Mouse (Mus musculus) kidney, embryonic 15.5 days (tissue): ENCODE results near the gene Olfml1. TPM values are rescaled to one million over a fixed set of nuclear protein-coding genes. Genes with fewer than 3 reads are reported as not detected.

Experiments used
- ATAC-seq: fragments of 200-750 bp; cut with Nextera tagmentation; replicated peaks from 2 replicates; pipeline ENCODE4 v1.8.0; 2017; ENCODE audit warnings: moderate TSS enrichment; ENCODE audit not compliant: low FRiP score
- H3K27ac ChIP-seq: fragments of 300-500 bp; sonication (generic); 2 replicates; pipeline ENCODE4 v1.5.1; 2015; ENCODE audit warnings: mild to moderate bottlenecking, inconsistent platforms
- H3K27me3 ChIP-seq: fragments of 300-500 bp; sonication (generic); 2 replicates; pipeline ENCODE4 v1.6.1; 2015; ENCODE audit warnings: inconsistent platforms
- H3K36me3 ChIP-seq: fragments of 300-500 bp; sonication (generic); 2 replicates; pipeline ENCODE4 v1.6.1; 2015; ENCODE audit warnings: inconsistent platforms
- H3K4me1 ChIP-seq: fragments of 300-500 bp; sonication (generic); 2 replicates; pipeline ENCODE4 v1.6.1; 2015; ENCODE audit warnings: inconsistent platforms
- H3K4me2 ChIP-seq: fragments of 300-500 bp; sonication (generic); 2 replicates; pipeline ENCODE4 v1.6.1; 2015; ENCODE audit warnings: moderate library complexity, mild to moderate bottlenecking, inconsistent platforms
- H3K4me3 ChIP-seq: fragments of 300-500 bp; sonication (generic); replicated peaks from 2 replicates; pipeline ENCODE4 v1.5.1; 2015; ENCODE audit warnings: mild to moderate bottlenecking, inconsistent platforms
- H3K9ac ChIP-seq: fragments of 300-500 bp; sonication (generic); 2 replicates; pipeline ENCODE4 v1.6.1; 2015; ENCODE audit warnings: mild to moderate bottlenecking, inconsistent platforms
- H3K9me3 ChIP-seq: fragments of 300-500 bp; sonication (generic); replicated peaks from 2 replicates; pipeline ENCODE4 v1.6.1; 2016; ENCODE audit warnings: inconsistent platforms
- WGBS: fragments of 180-500 bp; shearing (Covaris S2); methylation state at CpG from one replicate; pipeline ENCODE4 v1.1.7; 2015; ENCODE audit warnings: mixed read lengths; 5-methylcytosine and 5-hydroxymethylcytosine counted together
- polyA plus RNA-seq: library from polyadenylated mRNA; unstranded; fragments of >200 nt; fragmentation: Nextera tagmentation; extraction: Ambion mirVana; gene quantifications from 2 replicates; pipeline ENCODE4 v1.2.1, GENCODE M21; 2015

The Olfml1 gene
- polyA plus RNA-seq, 1 experiment from 2014 or later, result 26.1 TPM

- Histone ChIP-seq H3K4me2 (no peak overlapping the region), H3K27me3 (no peaks in the 10 kb centered on the region), H3K9ac (no peak overlapping the region), H3K9me3 (no peaks in the 10 kb centered on the region), H3K36me3 (no peaks in the 10 kb centered on the region), H3K27ac (no peak overlapping the region), H3K4me3 (no peak overlapping the region), H3K4me1 (no peaks in the 10 kb centered on the region)
- ATAC-seq, result no peak
- WGBS, result 90% methylated on average over 3 of the region's 3 CpGs
Measured at GRCm38 (mm10) chr7:107555906-107556305, 11.3 kb upstream of the Olfml1 start.

- Histone ChIP-seq H3K4me1 (peaks cover 13% of the 10 kb centered on the region), H3K9me3 (no peaks in the 10 kb centered on the region), H3K4me3 (no peak overlapping the region), H3K27me3 (no peaks in the 10 kb centered on the region), H3K9ac (no peak overlapping the region), H3K27ac (no peak overlapping the region), H3K36me3 (no peaks in the 10 kb centered on the region), H3K4me2 (no peak overlapping the region)
- no peak for ATAC-seq
- 74% methylated on average over 2 of the region's 2 CpGs for WGBS
Measured at GRCm38 (mm10) chr7:107560675-107561074, 6.6 kb upstream of the Olfml1 start.

- no peaks in the 10 kb centered on the region for H3K9me3 ChIP-seq
- H3K9ac ChIP-seq, result no peak overlapping the region
- no peak overlapping the region for H3K4me2 ChIP-seq
- H3K27me3 ChIP-seq, result no peaks in the 10 kb centered on the region
- H3K4me1 ChIP-seq, result peaks cover 16% of the 10 kb centered on the region
- H3K4me3 ChIP-seq, result no peak overlapping the region
- no peak overlapping the region for H3K27ac ChIP-seq
- WGBS, result 73% methylated on average over 3 of the region's 3 CpGs
- ATAC-seq, result no peak
- H3K36me3 ChIP-seq, result no peaks in the 10 kb centered on the region
Measured at GRCm38 (mm10) chr7:107561584-107561983, 5.7 kb upstream of the Olfml1 start.

- no peak overlapping the region for H3K9ac ChIP-seq
- peaks cover 27% of the 10 kb centered on the region for H3K4me1 ChIP-seq
- H3K27me3 ChIP-seq, result no peaks in the 10 kb centered on the region
- no peaks in the 10 kb centered on the region for H3K36me3 ChIP-seq
- H3K4me2 ChIP-seq, result no peak overlapping the region
- H3K9me3 ChIP-seq, result no peaks in the 10 kb centered on the region
- no peak overlapping the region for H3K4me3 ChIP-seq
- WGBS, result 11% methylated on average over 2 of the region's 2 CpGs
- H3K27ac ChIP-seq, result no peak overlapping the region
- no peak; the same call in 1 of the 2 replicates for ATAC-seq
Measured at GRCm38 (mm10) chr7:107563727-107564126, 3.5 kb upstream of the Olfml1 start.

- Histone ChIP-seq H3K9ac (peak overlapping the region; percentile 21; the same call in 1 of the 2 replicates), H3K27ac (peak overlapping the region; percentile 92), H3K9me3 (no peaks in the 10 kb centered on the region), H3K27me3 (no peaks in the 10 kb centered on the region), H3K36me3 (peaks cover 14% of the 10 kb centered on the region), H3K4me3 (peak overlapping the region; percentile 44), H3K4me1 (peaks cover 32% of the 10 kb centered on the region), H3K4me2 (peak overlapping the region; percentile 50)
- WGBS, result 27% methylated on average over 5 of the region's 5 CpGs
- no peak; the same call in 1 of the 2 replicates for ATAC-seq
Measured at GRCm38 (mm10) chr7:107567674-107568073, 428 bp downstream of the Olfml1 start.

GRCm38 (mm10) chr7:107568971-107569370 lies 1.7 kb downstream of the Olfml1 start:
- 50% methylated on average over 4 of the region's 4 CpGs for WGBS
- Histone ChIP-seq H3K4me1 (peaks cover 25% of the 10 kb centered on the region), H3K4me3 (peak overlapping the region; percentile 34), H3K9me3 (no peaks in the 10 kb centered on the region), H3K4me2 (peak overlapping the region; percentile 50), H3K36me3 (peaks cover 17% of the 10 kb centered on the region), H3K9ac (0 out of 2 replicates have a peak overlapping the region, but pooled peaks have one; percentile 14), H3K27me3 (no peaks in the 10 kb centered on the region), H3K27ac (no peak overlapping the region)
- no peak for ATAC-seq

GRCm38 (mm10) chr7:107573856-107574255 lies 6.6 kb downstream of the Olfml1 start:
- no peak overlapping the region; the same call in 1 of the 2 replicates for H3K27ac ChIP-seq
- ATAC-seq, result no peak
- no peak overlapping the region for H3K4me3 ChIP-seq
- H3K4me1 ChIP-seq, result 0 out of 2 replicates have a peak, but pooled peaks cover 4% of the 10 kb centered on the region
- H3K4me2 ChIP-seq, result no peak overlapping the region
- no peak overlapping the region for H3K9ac ChIP-seq
- no peaks in the 10 kb centered on the region for H3K27me3 ChIP-seq
- H3K9me3 ChIP-seq, result no peaks in the 10 kb centered on the region
- 86% methylated on average over 2 of the region's 2 CpGs for WGBS
- H3K36me3 ChIP-seq, result peaks cover 21% of the 10 kb centered on the region

- 71% methylated on average over 3 of the region's 3 CpGs for WGBS
- H3K36me3 ChIP-seq, result peaks cover 21% of the 10 kb centered on the region
- H3K4me2 ChIP-seq, result no peak overlapping the region
- no peak for ATAC-seq
- H3K4me1 ChIP-seq, result no peaks in the 10 kb centered on the region
- no peak overlapping the region for H3K4me3 ChIP-seq
- H3K9ac ChIP-seq, result no peak overlapping the region
- no peaks in the 10 kb centered on the region for H3K9me3 ChIP-seq
- no peaks in the 10 kb centered on the region for H3K27me3 ChIP-seq
- H3K27ac ChIP-seq, result no peak overlapping the region; the same call in 1 of the 2 replicates
Measured at GRCm38 (mm10) chr7:107574276-107574675, 7.0 kb downstream of the Olfml1 start.

- no peak for ATAC-seq
- H3K4me3 ChIP-seq, result no peak overlapping the region
- H3K4me2 ChIP-seq, result no peak overlapping the region
Measured at GRCm38 (mm10) chr7:107592641-107593040, 25.4 kb downstream of the Olfml1 start.

GRCm38 (mm10) chr7:107593904-107594303 lies 26.7 kb downstream of the Olfml1 start:
- Histone ChIP-seq H3K4me1 (peaks cover 15% of the 10 kb centered on the region), H3K36me3 (peaks cover 12% of the 10 kb centered on the region), H3K27ac (peak overlapping the region; percentile 87; the same call in 1 of the 2 replicates), H3K9ac (no peak overlapping the region), H3K4me3 (peak overlapping the region; percentile 55), H3K4me2 (peak overlapping the region; percentile 83), H3K9me3 (no peaks in the 10 kb centered on the region), H3K27me3 (no peaks in the 10 kb centered on the region)
- 32% methylated on average over 7 of the region's 7 CpGs for WGBS
- ATAC-seq, result no peak

More at GRCm38 (mm10) chr7:107592641-107593040, 25.4 kb downstream of the Olfml1 start:
- H3K4me1 ChIP-seq, result peaks cover 15% of the 10 kb centered on the region
- no peak overlapping the region for H3K9ac ChIP-seq
- 49% methylated on average over 2 of the region's 2 CpGs for WGBS
- no peaks in the 10 kb centered on the region for H3K9me3 ChIP-seq
- H3K27me3 ChIP-seq, result no peaks in the 10 kb centered on the region
- peaks cover 12% of the 10 kb centered on the region for H3K36me3 ChIP-seq
- no peak overlapping the region for H3K27ac ChIP-seq

- H3K9ac ChIP-seq, result peak overlapping the region; percentile 48
- H3K36me3 ChIP-seq, result peaks cover 12% of the 10 kb centered on the region
- H3K9me3 ChIP-seq, result no peaks in the 10 kb centered on the region
- H3K4me1 ChIP-seq, result peaks cover 15% of the 10 kb centered on the region
- WGBS, result under 1% methylated on average over 16 of the region's 16 CpGs
- H3K27ac ChIP-seq, result peak overlapping the region; percentile 87
- H3K4me2 ChIP-seq, result peak overlapping the region; percentile 83
- ATAC-seq, result peak; percentile 57
- no peaks in the 10 kb centered on the region for H3K27me3 ChIP-seq
- peak overlapping the region; percentile 55 for H3K4me3 ChIP-seq
Measured at GRCm38 (mm10) chr7:107594325-107594856, 27.1 kb downstream of the Olfml1 start.

- Histone ChIP-seq H3K9ac (peak within 1 kb of the TSS; percentile 48), H3K4me2 (peak within 1 kb of the TSS; percentile 83), H3K27ac (peak within 1 kb of the TSS; percentile 87), H3K9me3 (no peaks in the 10 kb centered on the region), H3K4me3 (peak within 1 kb of the TSS; percentile 55), H3K4me1 (peaks cover 15% of the 10 kb centered on the region), H3K36me3 (peaks cover 12% of the 10 kb centered on the region), H3K27me3 (no peaks in the 10 kb centered on the region)
- WGBS, result under 1% methylated on average over 24 of the region's 24 CpGs
- peak; percentile 98 for ATAC-seq
Measured at GRCm38 (mm10) chr7:107594857-107595402, 27.7 kb downstream of the Olfml1 start, which contains the start of gene Ppfibp2. TSS of gene Ppfibp2 (plus strand) at chr7:107595207.
